Comparison of ENCODE assay signal across 15 mouse cellular contexts in the genomic region with DNA sequence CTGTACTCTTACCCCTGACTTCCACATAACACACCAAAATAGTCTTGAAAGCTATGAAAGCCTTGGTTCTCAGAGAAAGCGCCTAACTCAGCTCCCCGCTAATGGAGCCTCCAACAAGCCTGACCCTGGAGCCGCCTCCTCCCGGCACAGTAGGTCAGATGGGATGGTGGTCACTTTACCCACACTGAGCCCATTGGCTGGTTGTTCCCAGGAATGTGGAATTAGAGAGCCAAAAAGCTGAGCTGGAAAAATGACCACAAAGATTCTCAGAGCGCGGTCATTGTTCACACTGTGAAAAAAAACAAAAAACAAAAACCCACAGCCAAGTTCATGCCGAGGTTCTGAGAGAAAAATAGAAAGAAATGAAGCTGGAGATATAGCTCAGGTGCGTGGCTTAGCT. TPM values are rescaled to one million over a fixed set of nuclear protein-coding genes. Genes with fewer than 3 reads are reported as not detected.
DNase-seq lines count a peak whose midpoint lies in the region; ATAC-seq lines count a peak whose summit lies in the region.
"Had no signal": no experiment of that assay in that cellular context is flagged by ENCODE, and none has a peak within 500 bp of the region (broad histone marks: within the 10 kb centered on the region; RNA-seq: fewer than 3 reads in every experiment).

No protein-coding gene starts in this region.

- H3K9me3 ChIP-seq in embryonic facial prominence, embryonic 12.5 days, result no peaks in the 10 kb centered on the region
- no peaks in the 10 kb centered on the region for H3K9me3 ChIP-seq in embryonic facial prominence, embryonic 10.5 days
- no peaks in the 10 kb centered on the region for H3K9me3 ChIP-seq in hindbrain, embryonic 16.5 days (ENCODE audit: control insufficient read depth, low read length)
- H3K9me3 ChIP-seq in hindbrain, embryonic 11.5 days (ENCODE audit: control insufficient read depth, low read length), result no peaks in the 10 kb centered on the region
- no peaks in the 10 kb centered on the region for H3K9me3 ChIP-seq in limb, embryonic 11.5 days (ENCODE audit: control insufficient read depth, low read length)
- H3K9me3 ChIP-seq: liver, embryonic 13.5 days had no signal

- no peak overlapping the region for H3K4me2 ChIP-seq in embryonic facial prominence, embryonic 12.5 days (replicated peaks)
- H3K4me2 ChIP-seq in hindbrain, embryonic 16.5 days (ENCODE audit: low read length), result no peak overlapping the region
- no peak overlapping the region for H3K4me2 ChIP-seq in hindbrain, embryonic 11.5 days (replicated peaks; ENCODE audit: low read depth, low read length)
- H3K4me2 ChIP-seq in limb, embryonic 11.5 days (ENCODE audit: low read depth, severe bottlenecking), result no peak overlapping the region
- H3K4me2 ChIP-seq: heart, embryonic 11.5 days; liver, embryonic 13.5 days had no signal

- H3K4me3 ChIP-seq in embryonic facial prominence, embryonic 12.5 days, result no peak overlapping the region
- no peak overlapping the region for H3K4me3 ChIP-seq in embryonic facial prominence, embryonic 10.5 days
- H3K4me3 ChIP-seq in hindbrain, embryonic 16.5 days (ENCODE audit: low read length), result no peak overlapping the region
- no peak overlapping the region for H3K4me3 ChIP-seq in hindbrain, embryonic 11.5 days (ENCODE audit: low read depth, low read length)
- no peak overlapping the region for H3K4me3 ChIP-seq in limb, embryonic 11.5 days (ENCODE audit: low read depth, low read length)
- H3K4me3 ChIP-seq: liver, embryonic 13.5 days had no signal

- no peaks in the 10 kb centered on the region for H3K27me3 ChIP-seq in embryonic facial prominence, embryonic 12.5 days
- H3K27me3 ChIP-seq in embryonic facial prominence, embryonic 10.5 days (replicated peaks; ENCODE audit: low read depth, poor library complexity, severe bottlenecking), result no peaks in the 10 kb centered on the region
- no peaks in the 10 kb centered on the region for H3K27me3 ChIP-seq in hindbrain, embryonic 16.5 days (replicated peaks; ENCODE audit: control insufficient read depth, insufficient read depth, low read length)
- no peaks in the 10 kb centered on the region for H3K27me3 ChIP-seq in hindbrain, embryonic 11.5 days (ENCODE audit: control insufficient read depth, insufficient read depth, low read length)
- H3K27me3 ChIP-seq in limb, embryonic 11.5 days (ENCODE audit: control insufficient read depth, insufficient read depth, low read length), result no peaks in the 10 kb centered on the region

- no peak overlapping the region for H3K9ac ChIP-seq in embryonic facial prominence, embryonic 12.5 days
- no peak overlapping the region for H3K9ac ChIP-seq in hindbrain, embryonic 16.5 days (ENCODE audit: low read depth, low read length)
- H3K9ac ChIP-seq in hindbrain, embryonic 11.5 days (ENCODE audit: low read depth, low read length), result no peak overlapping the region; the same call in 1 of the 2 replicates
- no peak overlapping the region for H3K9ac ChIP-seq in limb, embryonic 11.5 days (ENCODE audit: low read length)
- H3K9ac ChIP-seq: liver, embryonic 13.5 days had no signal

- ATAC-seq in embryonic facial prominence, embryonic 12.5 days (ENCODE audit: insufficient number of reproducible peaks, insufficient read depth, low FRiP score, low TSS enrichment), result no peak
- no peak for ATAC-seq in hindbrain, embryonic 16.5 days
- ATAC-seq in hindbrain, embryonic 11.5 days (ENCODE audit: low FRiP score), result no peak
- no peak for ATAC-seq in limb, embryonic 11.5 days (ENCODE audit: insufficient number of reproducible peaks, low FRiP score, low TSS enrichment, low read depth)

- H3K27ac ChIP-seq in embryonic facial prominence, embryonic 12.5 days, result 0 out of 2 replicates have a peak overlapping the region, but pooled peaks have one; percentile 31
- no peak overlapping the region for H3K27ac ChIP-seq in embryonic facial prominence, embryonic 10.5 days (replicated peaks)
- 0 out of 2 replicates have a peak overlapping the region, but pooled peaks have one; percentile 51 for H3K27ac ChIP-seq in hindbrain, embryonic 16.5 days (ENCODE audit: low read depth, low read length)
- no peak overlapping the region for H3K27ac ChIP-seq in hindbrain, embryonic 11.5 days (ENCODE audit: low read depth, low read length)
- 0 out of 2 replicates have a peak overlapping the region, but pooled peaks have one; percentile 3 for H3K27ac ChIP-seq in limb, embryonic 11.5 days (replicated peaks; ENCODE audit: low read depth, low read length)
- H3K27ac ChIP-seq: liver, embryonic 13.5 days had no signal

- H3K4me1 ChIP-seq in embryonic facial prominence, embryonic 12.5 days, result peaks cover 34% of the 10 kb centered on the region
- peaks cover 49% of the 10 kb centered on the region for H3K4me1 ChIP-seq in embryonic facial prominence, embryonic 10.5 days
- peaks cover 10% of the 10 kb centered on the region for H3K4me1 ChIP-seq in hindbrain, embryonic 16.5 days (ENCODE audit: control insufficient read depth, insufficient read depth, low read depth, low read length)
- H3K4me1 ChIP-seq in hindbrain, embryonic 11.5 days (replicated peaks; ENCODE audit: control insufficient read depth, insufficient read depth, low read length), result peaks cover 15% of the 10 kb centered on the region
- H3K4me1 ChIP-seq in limb, embryonic 11.5 days (ENCODE audit: control insufficient read depth, insufficient read depth, low read length), result peaks cover 15% of the 10 kb centered on the region

- WGBS in embryonic facial prominence, embryonic 12.5 days, result 68% methylated on average over 8 of the region's 8 CpGs
- 75% methylated on average over 8 of the region's 8 CpGs for WGBS in embryonic facial prominence, embryonic 10.5 days
- 63% methylated on average over 8 of the region's 8 CpGs for WGBS in hindbrain, embryonic 16.5 days
- 69% methylated on average over 8 of the region's 8 CpGs for WGBS in hindbrain, embryonic 11.5 days
- WGBS in limb, embryonic 11.5 days, result 77% methylated on average over 8 of the region's 8 CpGs

- H3K36me3 ChIP-seq in embryonic facial prominence, embryonic 12.5 days, result no peaks in the 10 kb centered on the region
- H3K36me3 ChIP-seq in embryonic facial prominence, embryonic 10.5 days (replicated peaks), result no peaks in the 10 kb centered on the region
- H3K36me3 ChIP-seq in hindbrain, embryonic 16.5 days (ENCODE audit: control insufficient read depth, insufficient read depth, low read length), result no peaks in the 10 kb centered on the region
- no peaks in the 10 kb centered on the region for H3K36me3 ChIP-seq in hindbrain, embryonic 11.5 days (ENCODE audit: control insufficient read depth, insufficient read depth, low read length)
- no peaks in the 10 kb centered on the region for H3K36me3 ChIP-seq in limb, embryonic 11.5 days (ENCODE audit: control insufficient read depth, insufficient read depth, low read length)
- H3K36me3 ChIP-seq: liver, embryonic 13.5 days had no signal

- DNase-seq in embryonic facial prominence, embryonic 10.5 days (ENCODE audit: low spot score), result no peak
- DNase-seq in hindbrain, embryonic 11.5 days (ENCODE audit: low spot score), result no peak
- peak; percentile 77 for DNase-seq in NIH3T3 (ENCODE audit: low read depth)
- DNase-seq in limb, embryonic 11.5 days (ENCODE audit: low spot score), result no peak
- no peak for DNase-seq in ovary, adult 18-20 months (ENCODE audit: low spot score)
- DNase-seq in layer of hippocampus, adult 9-10 months (ENCODE audit: low spot score), result no peak
- DNase-seq: cerebellum, adult 9-11 months; gastrocnemius, postnatal 36 days; heart, postnatal 14 days; liver, embryonic 13.5 days; right cerebral cortex, adult 18-20 months; thymus, adult 18-20 months had no signal

RNA-seq across cellular contexts. Expression of a gene that starts 9.3 kb away (rescaled TPM):
- 17.4 and 19.7 TPM in 2 replicates for polyA plus RNA-seq in embryonic facial prominence, embryonic 12.5 days (2016; fragmentation: Nextera tagmentation; extraction: Ambion mirVana)
- polyA plus RNA-seq in embryonic facial prominence, embryonic 10.5 days (2016; fragmentation: Nextera tagmentation; extraction: Ambion mirVana), result 17.9 and 18.2 TPM in 2 replicates
- polyA plus RNA-seq in hindbrain, embryonic 16.5 days (2015; fragmentation: Nextera tagmentation; extraction: Ambion mirVana), result 20.7 and 24.5 TPM in 2 replicates
- 13.8 and 14.5 TPM in 2 replicates for polyA plus RNA-seq in hindbrain, embryonic 11.5 days (2014; fragmentation: Nextera tagmentation; extraction: Ambion mirVana)
- 11.8 and 12.8 TPM in 2 replicates for polyA plus RNA-seq in limb, embryonic 11.5 days (2014; fragmentation: Nextera tagmentation; extraction: Ambion mirVana)

RNA-seq across cellular contexts. Expression of a gene that starts 43.8 kb away (rescaled TPM):
- polyA plus RNA-seq in embryonic facial prominence, embryonic 12.5 days (2016; fragmentation: Nextera tagmentation; extraction: Ambion mirVana), result 95.5 and 138 TPM in 2 replicates
- polyA plus RNA-seq in embryonic facial prominence, embryonic 10.5 days (2016; fragmentation: Nextera tagmentation; extraction: Ambion mirVana), result 54.4 and 59.8 TPM in 2 replicates
- 7.7 and 9.5 TPM in 2 replicates for polyA plus RNA-seq in hindbrain, embryonic 16.5 days (2015; fragmentation: Nextera tagmentation; extraction: Ambion mirVana)
- 44.3 and 59.6 TPM in 2 replicates for polyA plus RNA-seq in hindbrain, embryonic 11.5 days (2014; fragmentation: Nextera tagmentation; extraction: Ambion mirVana)
- 87.2 and 101 TPM in 2 replicates for polyA plus RNA-seq in limb, embryonic 11.5 days (2014; fragmentation: Nextera tagmentation; extraction: Ambion mirVana)

Comparison
In these comparisons a context has a peak if more than half of its experiments do, and no peak if none do; other contexts are left out.
1. H3K27ac ChIP-seq: peak in embryonic facial prominence, embryonic 12.5 days (single experiment), hindbrain, embryonic 16.5 days (single experiment) and limb, embryonic 11.5 days (single experiment); none in embryonic facial prominence, embryonic 10.5 days (single experiment) and hindbrain, embryonic 11.5 days (single experiment).